Mouse (Mus musculus) small intestine, adult 2 months (tissue): ENCODE data around the gene Hes7.

Experiments
- CTCF ChIP-seq: fragments of 200-500 bp; IDR thresholded peaks from 2 replicates; pipeline ENCODE4 v1.5.1; 2012; ENCODE audit warnings: low read depth, mild to moderate bottlenecking, control low read depth, inconsistent platforms, low read length, moderate library complexity, mixed read lengths; ENCODE audit not compliant: insufficient replicate concordance, insufficient read length; ENCODE audit errors: extremely low read depth
- POLR2A ChIP-seq: fragments of 200-500 bp; IDR thresholded peaks from 2 replicates; pipeline ENCODE4 v1.6.1; 2012; ENCODE audit warnings: low read depth, mild to moderate bottlenecking, control low read depth, inconsistent platforms, low read length, moderate library complexity

- TF ChIP-seq CTCF (no peak), POLR2A (peak; percentile 78)
Observed at GRCm38 (mm10) chr11:69098762-69099091, 21.5 kb upstream of the Hes7 start.
